Mouse (Mus musculus): ENCODE results near the gene Apol8. TPM values are rescaled to one million over a fixed set of nuclear protein-coding genes. Genes with fewer than 3 reads are reported as not detected.

The Apol8 gene
- 0.20 TPM in 1 of 2 replicates, not detected in the other for polyA plus RNA-seq (2016; fragmentation: Nextera tagmentation; extraction: Ambion mirVana)

- peak; percentile 70 for DNase-seq (ENCODE audit: low spot score)
- WGBS, result 12% methylated on average over 9 of the region's 9 CpGs
Observed at GRCm38 (mm10) chr15:77756848-77757247, at the start of gene Apol8. Apol8 (minus strand) TSS chr15:77757003.

GRCm38 (mm10) chr15:77805657-77806056 lies 48.9 kb upstream of the Apol8 start:
- H3K4me1 ChIP-seq, result peaks cover 20% of the 10 kb centered on the region
- no peaks in the 10 kb centered on the region for H3K27me3 ChIP-seq (ENCODE audit: low read depth, poor library complexity, severe bottlenecking)
- 92% methylated on average over 4 of the region's 4 CpGs for WGBS
- no peak overlapping the region for H3K4me3 ChIP-seq
- no peaks in the 10 kb centered on the region for H3K9me3 ChIP-seq (replicated peaks)
- H3K27ac ChIP-seq, result no peak overlapping the region
- no peak for DNase-seq (ENCODE audit: low spot score)
- peaks cover 97% of the 10 kb centered on the region for H3K36me3 ChIP-seq

More at GRCm38 (mm10) chr15:77756848-77757247, at the start of gene Apol8:
- no peak within 1 kb of the TSS for H3K27ac ChIP-seq
- no peak within 1 kb of the TSS for H3K4me3 ChIP-seq
- H3K36me3 ChIP-seq, result peaks cover 26% of the 10 kb centered on the region
- H3K4me1 ChIP-seq, result peaks cover 3% of the 10 kb centered on the region; the same call in 1 of the 2 replicates
- H3K27me3 ChIP-seq (ENCODE audit: low read depth, poor library complexity, severe bottlenecking), result no peaks in the 10 kb centered on the region
- H3K9me3 ChIP-seq (replicated peaks), result no peaks in the 10 kb centered on the region

- 88% methylated on average over 9 of the region's 9 CpGs for WGBS
- Histone ChIP-seq H3K9me3 (replicated peaks) (no peaks in the 10 kb centered on the region), H3K36me3 (peaks cover 93% of the 10 kb centered on the region), H3K4me3 (no peak overlapping the region), H3K27ac (no peak overlapping the region), H3K4me1 (peaks cover 21% of the 10 kb centered on the region), H3K27me3 (ENCODE audit: low read depth, poor library complexity, severe bottlenecking) (no peaks in the 10 kb centered on the region)
- DNase-seq (ENCODE audit: low spot score), result no peak
Observed at GRCm38 (mm10) chr15:77804949-77805348, 48.1 kb upstream of the Apol8 start.

GRCm38 (mm10) chr15:77804460-77804859 lies 47.7 kb upstream of the Apol8 start:
- 85% methylated on average over 6 of the region's 6 CpGs for WGBS
- no peak for DNase-seq (ENCODE audit: low spot score)
- Histone ChIP-seq H3K9me3 (replicated peaks) (no peaks in the 10 kb centered on the region), H3K4me1 (peaks cover 25% of the 10 kb centered on the region), H3K27me3 (ENCODE audit: low read depth, poor library complexity, severe bottlenecking) (no peaks in the 10 kb centered on the region), H3K4me3 (no peak overlapping the region), H3K27ac (no peak overlapping the region), H3K36me3 (peaks cover 88% of the 10 kb centered on the region)

GRCm38 (mm10) chr15:77803747-77804146 lies 46.9 kb upstream of the Apol8 start:
- Histone ChIP-seq H3K27ac (peak overlapping the region; percentile 8; the same call in 1 of the 2 replicates), H3K36me3 (peaks cover 82% of the 10 kb centered on the region), H3K27me3 (ENCODE audit: low read depth, poor library complexity, severe bottlenecking) (no peaks in the 10 kb centered on the region), H3K4me3 (no peak overlapping the region), H3K4me1 (peaks cover 32% of the 10 kb centered on the region), H3K9me3 (replicated peaks) (no peaks in the 10 kb centered on the region)
- 76% methylated on average over 3 of the region's 3 CpGs for WGBS
- no peak for DNase-seq (ENCODE audit: low spot score)

- Histone ChIP-seq H3K27me3 (ENCODE audit: low read depth, poor library complexity, severe bottlenecking) (no peaks in the 10 kb centered on the region), H3K4me3 (no peak overlapping the region), H3K27ac (peak overlapping the region; percentile 8; the same call in 1 of the 2 replicates), H3K9me3 (replicated peaks) (no peaks in the 10 kb centered on the region), H3K4me1 (peaks cover 40% of the 10 kb centered on the region), H3K36me3 (peaks cover 75% of the 10 kb centered on the region)
- 92% methylated on average over 4 of the region's 4 CpGs for whole genome bisulfite sequencing
- DNase-seq (ENCODE audit: low spot score), result no peak
Observed at GRCm38 (mm10) chr15:77802992-77803391, 46.2 kb upstream of the Apol8 start.

- peak overlapping the region; percentile 92 for H3K27ac ChIP-seq
- H3K4me1 ChIP-seq, result peaks cover 48% of the 10 kb centered on the region
- 47% methylated on average over 4 of the region's 4 CpGs for WGBS
- no peak overlapping the region for H3K4me3 ChIP-seq
- no peaks in the 10 kb centered on the region for H3K27me3 ChIP-seq (ENCODE audit: low read depth, poor library complexity, severe bottlenecking)
- no peak for DNase-seq (ENCODE audit: low spot score)
- H3K36me3 ChIP-seq, result peaks cover 70% of the 10 kb centered on the region
- no peaks in the 10 kb centered on the region for H3K9me3 ChIP-seq (replicated peaks)
Observed at GRCm38 (mm10) chr15:77801188-77801587, 44.4 kb upstream of the Apol8 start.

GRCm38 (mm10) chr15:77800511-77800910 lies 43.7 kb upstream of the Apol8 start:
- Histone ChIP-seq H3K4me1 (peaks cover 48% of the 10 kb centered on the region), H3K27me3 (ENCODE audit: low read depth, poor library complexity, severe bottlenecking) (no peaks in the 10 kb centered on the region), H3K27ac (peak overlapping the region; percentile 92), H3K9me3 (replicated peaks) (no peaks in the 10 kb centered on the region), H3K4me3 (0 out of 2 replicates have a peak overlapping the region, but pooled peaks have one; percentile 1), H3K36me3 (peaks cover 68% of the 10 kb centered on the region)
- no peak for DNase-seq (ENCODE audit: low spot score)

- H3K9me3 ChIP-seq (replicated peaks), result no peaks in the 10 kb centered on the region
- WGBS, result 81% methylated on average over 8 of the region's 8 CpGs
- no peaks in the 10 kb centered on the region for H3K27me3 ChIP-seq (ENCODE audit: low read depth, poor library complexity, severe bottlenecking)
- peaks cover 70% of the 10 kb centered on the region for H3K36me3 ChIP-seq
- H3K4me3 ChIP-seq, result no peak overlapping the region
- no peak for DNase-seq (ENCODE audit: low spot score)
- peaks cover 48% of the 10 kb centered on the region for H3K4me1 ChIP-seq
- peak overlapping the region; percentile 92 for H3K27ac ChIP-seq
Observed at GRCm38 (mm10) chr15:77799491-77800474, 43.0 kb upstream of the Apol8 start.

GRCm38 (mm10) chr15:77798664-77799490 lies 42.1 kb upstream of the Apol8 start:
- H3K9me3 ChIP-seq (replicated peaks), result no peaks in the 10 kb centered on the region
- peak overlapping the region; percentile 25 for H3K4me3 ChIP-seq
- DNase-seq (ENCODE audit: low spot score), result peak; percentile 74
- H3K36me3 ChIP-seq, result peaks cover 69% of the 10 kb centered on the region
- H3K4me1 ChIP-seq, result peaks cover 48% of the 10 kb centered on the region
- peak overlapping the region; percentile 92 for H3K27ac ChIP-seq
- H3K27me3 ChIP-seq (ENCODE audit: low read depth, poor library complexity, severe bottlenecking), result no peaks in the 10 kb centered on the region
- WGBS, result 23% methylated on average over 14 of the region's 14 CpGs

GRCm38 (mm10) chr15:77797609-77798411 lies 41.0 kb upstream of the Apol8 start:
- Histone ChIP-seq H3K27me3 (ENCODE audit: low read depth, poor library complexity, severe bottlenecking) (no peaks in the 10 kb centered on the region), H3K4me3 (no peak overlapping the region), H3K9me3 (replicated peaks) (no peaks in the 10 kb centered on the region), H3K36me3 (peaks cover 68% of the 10 kb centered on the region), H3K4me1 (peaks cover 42% of the 10 kb centered on the region), H3K27ac (peak overlapping the region; percentile 92)
- 82% methylated on average over 14 of the region's 14 CpGs for WGBS
- DNase-seq (ENCODE audit: low spot score), result no peak

- Histone ChIP-seq H3K27ac (peak overlapping the region; percentile 92; the same call in 1 of the 2 replicates), H3K36me3 (peaks cover 64% of the 10 kb centered on the region), H3K9me3 (replicated peaks) (no peaks in the 10 kb centered on the region), H3K4me1 (peaks cover 42% of the 10 kb centered on the region), H3K4me3 (no peak overlapping the region), H3K27me3 (ENCODE audit: low read depth, poor library complexity, severe bottlenecking) (no peaks in the 10 kb centered on the region)
- no peak for DNase-seq (ENCODE audit: low spot score)
- whole genome bisulfite sequencing, result 96% methylated on average over 26 of the region's 26 CpGs
Observed at GRCm38 (mm10) chr15:77796409-77797035, 39.7 kb upstream of the Apol8 start.

All from limb, embryonic 10.5 days (tissue).